Mouse (Mus musculus): ENCODE measurements around the gene Vamp2. TPM values are rescaled to one million over a fixed set of nuclear protein-coding genes. Genes with fewer than 3 reads are reported as not detected.

Vamp2 gene
- polyA plus RNA-seq, 1 experiment from 2014 or later = 282 TPM

DNA sequence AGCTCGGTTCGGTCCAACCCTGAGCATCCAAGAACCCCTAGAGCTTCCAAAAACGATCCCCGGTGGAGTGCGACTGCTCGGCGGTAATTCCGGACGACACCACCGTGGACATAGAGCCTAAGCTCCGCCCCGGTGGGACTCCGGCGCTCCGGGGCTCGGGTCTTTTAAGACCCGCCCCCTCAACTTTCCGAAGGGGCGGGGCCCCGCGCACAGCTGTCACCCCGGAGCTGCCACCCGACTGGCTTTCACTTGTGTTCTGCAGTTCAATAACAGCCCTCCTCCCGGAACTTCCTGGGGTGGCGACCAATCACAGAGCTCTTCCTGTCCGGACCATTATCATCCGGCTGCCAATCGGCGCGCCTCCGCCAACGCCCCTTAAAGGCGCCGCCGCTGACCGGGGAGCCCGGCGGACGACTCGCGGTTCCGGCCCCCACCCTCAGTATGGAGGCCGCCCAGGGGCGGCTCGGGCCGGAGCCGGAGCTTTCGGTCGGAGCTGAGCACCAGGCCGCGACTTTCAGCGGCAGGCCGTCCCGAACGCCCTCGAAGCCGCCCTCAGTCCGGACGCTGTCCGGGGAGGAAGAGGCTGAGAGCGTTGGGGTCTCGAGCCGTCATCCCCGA lies 28.8 kb upstream of the Vamp2 start, which contains the start of gene Borcs6:
Borcs6 (plus strand) TSS at position 361 of the 618 bp plus-strand sequence.
- Histone ChIP-seq H3K9me3 (no peaks in the 10 kb centered on the region), H3K4me3 (peak within 1 kb of the TSS; percentile 81), H3K4me1 (replicated peaks) (peaks cover 41% of the 10 kb centered on the region), H3K4me2 (peak within 1 kb of the TSS; percentile 91), H3K27ac (replicated peaks) (peak within 1 kb of the TSS; percentile 95), H3K27me3 (no peaks in the 10 kb centered on the region), H3K9ac (peak within 1 kb of the TSS; percentile 90), H3K36me3 (no peaks in the 10 kb centered on the region)
- WGBS = under 1% methylated on average over 64 of the region's 64 CpGs
- ATAC-seq (ENCODE audit: low read depth) = peak; percentile 93

DNA sequence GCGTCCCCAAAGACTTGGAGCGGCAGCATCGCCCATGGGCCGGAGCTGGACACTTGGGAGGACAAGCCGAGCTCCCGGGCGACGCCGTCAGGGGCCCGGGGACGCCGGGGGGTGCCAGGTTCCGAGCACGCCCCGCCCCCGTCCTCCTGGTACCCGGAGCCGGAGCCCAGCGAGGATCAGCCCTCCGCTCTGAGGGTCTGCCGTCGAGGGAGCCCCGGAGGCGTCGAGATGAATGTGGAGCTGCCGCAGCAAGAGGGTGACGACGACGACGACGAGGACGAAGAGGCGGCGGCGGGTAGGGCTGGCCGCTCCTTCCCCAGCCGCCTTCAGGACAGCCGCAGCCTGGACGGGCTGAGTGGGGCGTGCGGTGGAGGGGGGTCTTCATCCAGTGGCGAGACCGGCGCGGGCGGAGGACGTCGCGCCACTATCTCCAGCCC lies 28.3 kb upstream of the Vamp2 start:
- peak; percentile 24 for ATAC-seq (ENCODE audit: low read depth)
- peak overlapping the region; percentile 81 for H3K4me3 ChIP-seq
- H3K9me3 ChIP-seq = no peaks in the 10 kb centered on the region
- peak overlapping the region; percentile 91 for H3K4me2 ChIP-seq
- H3K9ac ChIP-seq = peak overlapping the region; percentile 90
- H3K4me1 ChIP-seq (replicated peaks) = peaks cover 41% of the 10 kb centered on the region
- peak overlapping the region; percentile 95 for H3K27ac ChIP-seq (replicated peaks)
- under 1% methylated on average over 49 of the region's 49 CpGs for WGBS
- H3K36me3 ChIP-seq = no peaks in the 10 kb centered on the region
- H3K27me3 ChIP-seq = no peaks in the 10 kb centered on the region

DNA sequence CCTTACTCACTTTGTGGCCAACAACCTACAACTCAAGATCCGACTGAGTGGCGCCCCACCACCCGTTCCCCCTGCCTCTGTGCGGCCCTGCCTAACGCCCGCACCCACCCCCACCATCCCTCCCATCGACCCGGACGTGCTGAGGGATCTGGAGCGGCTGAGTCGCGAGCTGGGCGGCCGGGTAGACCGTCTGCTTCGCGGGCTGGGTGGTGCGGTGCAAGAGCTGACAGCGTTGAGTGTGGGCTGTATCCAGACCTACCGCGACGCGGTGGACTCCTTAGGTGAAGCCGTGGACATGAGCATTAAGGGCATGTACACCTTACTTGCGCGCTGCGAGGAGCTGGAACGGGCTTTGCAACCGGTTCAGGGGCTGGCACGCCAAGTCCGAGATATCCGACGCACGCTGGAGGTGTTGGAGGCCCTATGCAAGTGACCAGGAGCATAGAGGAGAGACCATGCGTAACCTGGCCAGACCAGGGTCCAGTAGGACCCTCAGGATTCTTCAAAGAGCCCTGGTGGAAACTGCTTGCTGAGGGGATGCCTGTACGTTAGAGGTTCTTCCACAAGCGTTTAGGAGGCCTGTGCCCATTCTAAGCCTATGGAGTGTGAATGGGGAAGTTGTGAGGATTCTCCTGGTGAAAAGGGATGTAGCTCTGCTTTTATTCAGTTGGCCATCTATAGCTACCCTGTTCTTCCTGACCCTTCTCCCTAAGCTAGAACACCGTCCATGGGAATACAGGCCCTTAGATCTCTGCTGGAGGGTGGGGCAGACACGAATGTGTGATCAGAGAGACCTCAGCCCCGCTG lies 27.6 kb upstream of the Vamp2 start:
- peak overlapping the region; percentile 95 for H3K27ac ChIP-seq (replicated peaks)
- H3K9ac ChIP-seq = peak overlapping the region; percentile 90
- peaks cover 41% of the 10 kb centered on the region for H3K4me1 ChIP-seq (replicated peaks)
- H3K4me2 ChIP-seq = peak overlapping the region; percentile 91
- peak overlapping the region; percentile 81 for H3K4me3 ChIP-seq
- 2% methylated on average over 40 of the region's 40 CpGs for WGBS
- H3K27me3 ChIP-seq = peaks cover 3% of the 10 kb centered on the region; the same call in 1 of the 2 replicates
- ATAC-seq (ENCODE audit: low read depth) = peak; percentile 5; the same call in 1 of the 2 replicates
- H3K9me3 ChIP-seq = no peaks in the 10 kb centered on the region
- no peaks in the 10 kb centered on the region for H3K36me3 ChIP-seq

DNA sequence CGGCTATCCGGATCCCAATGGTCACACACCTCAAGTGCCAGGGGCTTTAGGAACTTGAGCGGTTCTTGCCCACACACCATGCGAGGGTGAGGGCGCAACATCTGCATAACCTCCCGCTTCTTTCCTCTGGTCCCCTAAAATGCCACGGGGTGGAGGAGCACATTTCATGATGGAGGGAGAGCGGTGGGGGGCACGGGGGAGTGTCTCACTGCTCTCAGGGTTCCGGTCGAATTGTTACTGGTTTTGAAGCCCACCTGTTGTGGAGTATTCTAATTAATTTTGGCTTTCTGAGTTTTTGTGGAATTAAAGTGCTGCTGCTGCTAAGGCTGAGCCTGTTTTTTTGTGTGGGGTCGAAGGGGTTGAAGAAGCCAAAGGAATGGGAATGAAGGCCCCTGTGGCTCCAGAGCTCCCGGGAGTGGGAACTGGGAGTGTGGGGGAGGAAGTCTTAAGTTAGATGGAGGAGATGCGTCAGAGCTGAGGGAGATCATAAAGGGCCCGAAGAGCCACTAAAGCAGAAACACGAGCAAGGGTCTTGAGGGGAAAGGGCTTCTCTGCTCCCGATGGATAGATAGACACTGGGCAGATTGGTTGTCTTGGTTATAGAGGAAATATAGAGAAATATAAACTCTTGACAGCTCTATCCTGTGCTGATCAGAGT lies 26.9 kb upstream of the Vamp2 start:
- H3K27me3 ChIP-seq = peaks cover 4% of the 10 kb centered on the region; the same call in 1 of the 2 replicates
- peak overlapping the region; percentile 81 for H3K4me3 ChIP-seq
- 7% methylated on average over 17 of the region's 17 CpGs for WGBS
- no peak for ATAC-seq (ENCODE audit: low read depth)
- H3K4me1 ChIP-seq (replicated peaks) = peaks cover 48% of the 10 kb centered on the region
- no peaks in the 10 kb centered on the region for H3K9me3 ChIP-seq
- H3K4me2 ChIP-seq = peak overlapping the region; percentile 91
- peak overlapping the region; percentile 90 for H3K9ac ChIP-seq
- no peaks in the 10 kb centered on the region for H3K36me3 ChIP-seq
- H3K27ac ChIP-seq (replicated peaks) = no peak overlapping the region

DNA sequence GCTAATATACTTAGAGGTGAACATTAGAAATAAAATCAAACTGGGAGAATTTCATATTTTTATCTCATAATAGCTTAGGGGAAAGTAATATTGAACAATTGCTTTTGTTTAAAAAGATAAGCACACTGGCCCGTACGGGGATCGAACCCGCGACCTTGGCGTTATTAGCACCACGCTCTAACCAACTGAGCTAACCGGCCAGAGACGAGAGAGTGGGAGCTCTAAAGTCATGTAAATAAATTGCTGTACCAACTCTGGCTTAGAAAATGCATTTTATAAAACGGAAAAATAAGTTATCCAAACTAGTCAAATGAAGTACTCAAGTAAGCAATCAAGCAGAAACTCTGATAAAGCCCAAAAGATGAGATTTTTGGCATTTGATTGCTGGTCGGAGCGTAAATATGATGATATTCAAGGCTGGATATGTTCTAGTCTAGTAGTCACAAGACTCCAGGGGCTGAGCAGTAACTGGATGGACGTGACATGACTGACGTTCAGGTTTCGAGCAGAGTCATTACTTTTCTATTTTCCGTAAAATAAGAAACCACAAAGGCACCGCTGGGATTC lies 26.0 kb upstream of the Vamp2 start:
- H3K36me3 ChIP-seq = no peaks in the 10 kb centered on the region
- H3K27ac ChIP-seq (replicated peaks) = peak overlapping the region; percentile 25; the same call in 1 of the 2 replicates
- ATAC-seq (ENCODE audit: low read depth) = no peak
- no peaks in the 10 kb centered on the region for H3K9me3 ChIP-seq
- H3K4me1 ChIP-seq (replicated peaks) = peaks cover 52% of the 10 kb centered on the region
- H3K4me2 ChIP-seq = peak overlapping the region; percentile 91
- 0 out of 2 replicates have a peak overlapping the region, but pooled peaks have one; percentile 47 for H3K9ac ChIP-seq
- peak overlapping the region; percentile 81 for H3K4me3 ChIP-seq
- 2% methylated on average over 17 of the region's 17 CpGs for WGBS
- H3K27me3 ChIP-seq = peaks cover 4% of the 10 kb centered on the region; the same call in 1 of the 2 replicates

DNA sequence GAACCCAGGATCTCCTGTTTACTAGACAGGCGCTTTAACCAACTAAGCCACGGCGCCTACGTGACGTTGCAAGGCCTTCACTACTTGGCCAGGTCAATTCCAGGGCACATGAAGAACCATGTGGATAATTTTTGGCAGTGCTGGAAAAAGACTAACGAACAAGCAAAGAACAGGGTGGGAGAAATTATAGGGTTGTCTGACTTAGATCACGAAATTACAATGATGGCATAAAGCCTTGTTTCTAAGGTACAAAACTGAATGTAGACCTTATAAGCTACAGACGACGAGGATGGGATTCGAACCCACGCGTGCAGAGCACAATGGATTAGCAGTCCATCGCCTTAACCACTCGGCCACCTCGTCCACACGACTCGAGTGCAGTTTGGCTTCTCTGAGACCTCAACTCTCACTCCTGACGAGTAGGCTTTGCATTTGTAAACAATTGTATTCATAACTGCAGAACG lies 25.5 kb upstream of the Vamp2 start:
- Histone ChIP-seq H3K4me3 (peak overlapping the region; percentile 74), H3K4me1 (replicated peaks) (peaks cover 49% of the 10 kb centered on the region), H3K9ac (peak overlapping the region; percentile 31; the same call in 1 of the 2 replicates), H3K27me3 (peaks cover 4% of the 10 kb centered on the region; the same call in 1 of the 2 replicates), H3K27ac (replicated peaks) (peak overlapping the region; percentile 25), H3K9me3 (no peaks in the 10 kb centered on the region), H3K4me2 (peak overlapping the region; percentile 91), H3K36me3 (no peaks in the 10 kb centered on the region)
- ATAC-seq (ENCODE audit: low read depth) = peak; percentile 26
- WGBS = under 1% methylated on average over 19 of the region's 19 CpGs

DNA sequence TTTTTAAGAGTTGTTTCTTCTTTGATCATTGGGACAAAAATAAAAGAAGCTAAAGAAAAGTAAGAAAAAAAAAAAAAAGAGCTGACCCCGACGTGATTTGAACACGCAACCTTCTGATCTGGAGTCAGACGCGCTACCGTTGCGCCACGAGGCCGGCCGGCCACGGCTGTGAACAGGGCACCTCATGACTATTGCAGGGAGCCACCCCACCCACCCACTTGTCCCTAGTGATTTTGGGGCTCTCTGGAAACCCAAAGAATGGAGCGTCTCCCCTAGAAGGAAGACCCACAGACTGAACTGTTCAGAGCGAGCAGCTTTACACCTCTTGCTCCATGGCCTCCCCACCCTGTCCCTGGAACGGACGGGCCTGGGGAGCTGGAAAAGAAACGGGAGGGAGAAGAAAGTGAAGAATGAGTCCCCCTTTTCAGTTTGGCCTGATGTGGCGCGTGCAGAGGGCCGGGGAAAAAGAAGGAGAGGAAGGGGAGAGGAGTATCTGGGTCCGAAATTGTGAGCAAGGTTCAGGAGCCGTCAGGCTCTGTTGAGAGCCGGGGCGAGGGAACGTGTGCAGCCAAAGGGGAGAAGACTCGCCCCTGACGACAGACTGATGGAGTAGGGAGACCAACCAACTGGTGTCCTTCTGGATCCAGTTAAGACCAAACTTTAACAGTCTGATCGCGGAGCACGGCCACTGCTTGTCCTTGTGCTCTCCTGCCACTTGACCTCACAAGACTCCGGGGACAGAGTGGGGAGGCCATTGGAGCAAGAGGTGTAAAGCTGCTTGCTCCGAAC lies 24.7 kb upstream of the Vamp2 start:
- 0 out of 2 replicates have a peak, but pooled peaks have one; percentile 16 for ATAC-seq (ENCODE audit: low read depth)
- no peaks in the 10 kb centered on the region for H3K9me3 ChIP-seq
- under 1% methylated on average over 31 of the region's 31 CpGs for whole genome bisulfite sequencing

DNA sequence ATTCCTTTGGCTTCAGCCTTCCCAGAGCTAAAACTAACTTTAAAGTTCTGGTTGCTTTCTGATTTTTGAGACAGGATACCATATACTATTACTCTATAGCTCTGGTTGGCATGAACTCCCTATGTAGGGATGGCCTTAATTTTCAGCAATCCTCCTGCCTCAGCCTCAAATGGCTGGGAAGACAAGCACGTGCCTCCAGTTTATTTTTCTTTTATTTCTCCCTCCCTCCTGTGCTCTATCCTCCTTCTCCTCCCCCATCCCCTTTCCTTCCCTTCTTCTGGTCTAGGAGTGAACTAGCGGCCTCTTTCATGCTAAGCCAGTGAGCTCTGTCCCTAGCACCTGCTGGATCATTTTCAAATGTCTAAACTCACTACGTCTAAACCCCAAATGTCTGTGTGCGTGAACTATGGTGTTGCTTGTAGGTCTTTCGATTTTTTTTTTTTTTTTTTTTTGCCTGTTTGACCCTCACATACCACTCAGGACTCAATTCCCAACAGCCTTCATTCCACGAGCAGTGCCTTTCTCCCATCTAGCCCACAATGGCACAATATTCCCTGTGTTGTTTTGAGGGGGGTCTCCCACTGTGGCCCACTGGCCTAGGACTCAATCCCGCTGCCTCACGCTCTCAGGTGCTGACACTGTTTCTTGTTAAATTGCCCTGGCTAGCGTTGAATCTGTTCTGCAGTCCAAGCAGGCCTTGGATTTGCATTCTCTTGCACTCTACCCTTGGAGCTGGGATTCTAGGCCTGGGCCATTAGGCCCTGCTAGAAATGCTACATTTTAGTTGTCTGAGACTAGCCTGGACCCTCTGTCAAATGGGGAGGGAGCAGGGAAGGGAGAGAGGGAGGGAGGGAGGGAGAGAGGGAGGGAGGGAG lies 23.8 kb upstream of the Vamp2 start:
- 58% methylated on average over 9 of the region's 9 CpGs for WGBS
- ATAC-seq (ENCODE audit: low read depth) = no peak

More for the DNA sequence above, 24.7 kb upstream of the Vamp2 start:
- Histone ChIP-seq H3K4me1 (replicated peaks) (peaks cover 41% of the 10 kb centered on the region), H3K9ac (peak overlapping the region; percentile 77), H3K4me2 (peak overlapping the region; percentile 91), H3K4me3 (peak overlapping the region; percentile 74), H3K27me3 (peaks cover 4% of the 10 kb centered on the region; the same call in 1 of the 2 replicates), H3K27ac (replicated peaks) (peak overlapping the region; percentile 67), H3K36me3 (no peaks in the 10 kb centered on the region)

DNA sequence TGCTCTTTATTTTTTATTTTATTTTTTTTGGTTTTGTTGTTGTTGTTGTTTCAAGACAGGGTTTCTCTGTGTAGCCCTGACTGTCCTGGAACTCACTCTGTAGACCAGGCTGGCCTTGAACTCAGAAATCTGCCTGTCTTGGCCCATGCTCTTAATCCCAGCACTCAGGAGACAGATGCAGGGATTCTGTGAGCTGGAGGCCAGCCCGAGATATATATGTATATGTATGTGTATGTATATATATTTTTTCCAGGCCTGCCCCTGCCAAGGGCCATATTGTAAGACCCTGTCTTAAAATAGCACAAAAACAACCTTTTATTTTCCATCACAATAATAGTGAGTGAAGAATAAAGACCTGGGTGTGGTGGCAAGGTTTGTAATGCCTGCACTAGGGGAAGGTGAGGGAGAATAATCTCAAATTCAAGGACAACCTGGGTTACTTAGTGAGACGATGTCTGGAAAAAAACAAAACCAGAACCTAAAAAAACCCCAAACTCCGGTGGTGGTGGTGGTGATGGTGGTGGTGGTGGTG lies 22.8 kb upstream of the Vamp2 start:
- H3K4me1 ChIP-seq (replicated peaks) = peaks cover 43% of the 10 kb centered on the region
- H3K4me2 ChIP-seq = peak overlapping the region; percentile 79
- H3K9me3 ChIP-seq = no peaks in the 10 kb centered on the region
- peaks cover 4% of the 10 kb centered on the region; the same call in 1 of the 2 replicates for H3K27me3 ChIP-seq
- WGBS = 66% methylated on average over 3 of the region's 3 CpGs
- H3K4me3 ChIP-seq = 0 out of 2 replicates have a peak overlapping the region, but pooled peaks have one; percentile 40
- no peak overlapping the region for H3K27ac ChIP-seq (replicated peaks)
- H3K36me3 ChIP-seq = no peaks in the 10 kb centered on the region
- no peak for ATAC-seq (ENCODE audit: low read depth)
- 0 out of 2 replicates have a peak overlapping the region, but pooled peaks have one; percentile 74 for H3K9ac ChIP-seq

More for the DNA sequence above, 23.8 kb upstream of the Vamp2 start:
- Histone ChIP-seq H3K4me1 (replicated peaks) (peaks cover 38% of the 10 kb centered on the region), H3K4me2 (peak overlapping the region; percentile 91), H3K9me3 (no peaks in the 10 kb centered on the region), H3K27me3 (peaks cover 4% of the 10 kb centered on the region; the same call in 1 of the 2 replicates), H3K27ac (replicated peaks) (no peak overlapping the region), H3K4me3 (peak overlapping the region; percentile 74), H3K36me3 (no peaks in the 10 kb centered on the region), H3K9ac (peak overlapping the region; percentile 77)

All from neural tube, embryonic 13.5 days (tissue).